Mouse (Mus musculus): ENCODE results near the gene Map3k13. TPM values are rescaled to one million over a fixed set of nuclear protein-coding genes. Genes with fewer than 3 reads are reported as not detected.
A peak's percentile ranks its signal among the peaks of the same experiment; 100 is the strongest.

The Map3k13 gene
- polyA plus RNA-seq, 1 experiment from 2014 or later, result 5.8 TPM

GRCm38 (mm10) chr16:21814861-21815668, 20.9 kb downstream of the Map3k13 start:
- H3K4me1 ChIP-seq, result no peaks in the 10 kb centered on the region
- no peaks in the 10 kb centered on the region for H3K36me3 ChIP-seq
- H3K9me3 ChIP-seq, result no peaks in the 10 kb centered on the region
- WGBS, result 71% methylated on average over 11 of the region's 11 CpGs
- no peak overlapping the region for H3K27ac ChIP-seq (replicated peaks)
- ATAC-seq (replicated peaks), result 0 out of 2 replicates have a peak, but pooled peaks have one; percentile 26
- no peaks in the 10 kb centered on the region for H3K27me3 ChIP-seq
- no peak overlapping the region for H3K9ac ChIP-seq (replicated peaks)
- H3K4me3 ChIP-seq, result no peak overlapping the region
- H3K4me2 ChIP-seq (replicated peaks), result no peak overlapping the region

- Histone ChIP-seq H3K27me3 (no peaks in the 10 kb centered on the region), H3K4me3 (no peak overlapping the region), H3K9me3 (no peaks in the 10 kb centered on the region), H3K9ac (replicated peaks) (no peak overlapping the region), H3K36me3 (no peaks in the 10 kb centered on the region), H3K4me2 (replicated peaks) (no peak overlapping the region), H3K27ac (replicated peaks) (no peak overlapping the region), H3K4me1 (no peaks in the 10 kb centered on the region)
- 48% methylated on average over 7 of the region's 7 CpGs for WGBS
- ATAC-seq (replicated peaks), result peak; percentile 19; the same call in 1 of the 2 replicates
Measured at GRCm38 (mm10) chr16:21815669-21816010, 21.5 kb downstream of the Map3k13 start.

- H3K4me1 ChIP-seq, result no peaks in the 10 kb centered on the region
- no peak overlapping the region for H3K27ac ChIP-seq (replicated peaks)
- H3K9ac ChIP-seq (replicated peaks), result no peak overlapping the region
- no peak overlapping the region for H3K4me2 ChIP-seq (replicated peaks)
- ATAC-seq (replicated peaks), result no peak
- WGBS, result 45% methylated on average over 9 of the region's 9 CpGs
- no peaks in the 10 kb centered on the region for H3K9me3 ChIP-seq
- no peak overlapping the region for H3K4me3 ChIP-seq
- H3K27me3 ChIP-seq, result no peaks in the 10 kb centered on the region
- no peaks in the 10 kb centered on the region for H3K36me3 ChIP-seq
Measured at GRCm38 (mm10) chr16:21818132-21818531, 24.0 kb downstream of the Map3k13 start.

- WGBS, result 65% methylated on average over 8 of the region's 8 CpGs
- Histone ChIP-seq H3K27me3 (no peaks in the 10 kb centered on the region), H3K4me2 (replicated peaks) (no peak overlapping the region), H3K36me3 (no peaks in the 10 kb centered on the region), H3K4me1 (no peaks in the 10 kb centered on the region), H3K9me3 (no peaks in the 10 kb centered on the region), H3K9ac (replicated peaks) (no peak overlapping the region), H3K4me3 (no peak overlapping the region), H3K27ac (replicated peaks) (no peak overlapping the region)
- ATAC-seq (replicated peaks), result no peak
Measured at GRCm38 (mm10) chr16:21818629-21819028, 24.5 kb downstream of the Map3k13 start.

- ATAC-seq (replicated peaks), result no peak
- no peaks in the 10 kb centered on the region for H3K27me3 ChIP-seq
- no peaks in the 10 kb centered on the region for H3K36me3 ChIP-seq
- no peak overlapping the region for H3K27ac ChIP-seq (replicated peaks)
- no peak overlapping the region for H3K9ac ChIP-seq (replicated peaks)
- H3K4me2 ChIP-seq (replicated peaks), result no peak overlapping the region
- WGBS, result 80% methylated on average over 9 of the region's 9 CpGs
- no peaks in the 10 kb centered on the region for H3K9me3 ChIP-seq
- H3K4me3 ChIP-seq, result no peak overlapping the region
- no peaks in the 10 kb centered on the region for H3K4me1 ChIP-seq
Measured at GRCm38 (mm10) chr16:21825612-21826031, 31.5 kb downstream of the Map3k13 start.

GRCm38 (mm10) chr16:21827153-21827552, 33.0 kb downstream of the Map3k13 start:
- WGBS, result 77% methylated on average over 4 of the region's 4 CpGs
- ATAC-seq (replicated peaks), result no peak
- Histone ChIP-seq H3K4me3 (no peak overlapping the region), H3K9me3 (no peaks in the 10 kb centered on the region), H3K36me3 (no peaks in the 10 kb centered on the region), H3K4me2 (replicated peaks) (no peak overlapping the region), H3K9ac (replicated peaks) (no peak overlapping the region), H3K4me1 (no peaks in the 10 kb centered on the region), H3K27ac (replicated peaks) (no peak overlapping the region), H3K27me3 (no peaks in the 10 kb centered on the region)

- no peaks in the 10 kb centered on the region for H3K9me3 ChIP-seq
- no peak overlapping the region for H3K4me2 ChIP-seq (replicated peaks)
- WGBS, result 84% methylated on average over 4 of the region's 4 CpGs
- H3K27ac ChIP-seq (replicated peaks), result no peak overlapping the region
- no peaks in the 10 kb centered on the region for H3K27me3 ChIP-seq
- no peak for ATAC-seq (replicated peaks)
- H3K36me3 ChIP-seq, result no peaks in the 10 kb centered on the region
- H3K4me1 ChIP-seq, result no peaks in the 10 kb centered on the region
- no peak overlapping the region for H3K9ac ChIP-seq (replicated peaks)
- H3K4me3 ChIP-seq, result no peak overlapping the region
Measured at GRCm38 (mm10) chr16:21827581-21827980, 33.4 kb downstream of the Map3k13 start.

- H3K27me3 ChIP-seq, result no peaks in the 10 kb centered on the region
- 41% methylated on average over 5 of the region's 5 CpGs for WGBS
Measured at GRCm38 (mm10) chr16:21829711-21830110, 35.6 kb downstream of the Map3k13 start.

GRCm38 (mm10) chr16:21830784-21831183, 36.6 kb downstream of the Map3k13 start:
- Histone ChIP-seq H3K36me3 (no peaks in the 10 kb centered on the region), H3K4me1 (no peaks in the 10 kb centered on the region), H3K9ac (replicated peaks) (no peak overlapping the region), H3K4me2 (replicated peaks) (no peak overlapping the region), H3K27me3 (no peaks in the 10 kb centered on the region), H3K9me3 (no peaks in the 10 kb centered on the region), H3K4me3 (no peak overlapping the region), H3K27ac (replicated peaks) (no peak overlapping the region)
- ATAC-seq (replicated peaks), result no peak
- WGBS, result 75% methylated on average over 6 of the region's 6 CpGs

More at GRCm38 (mm10) chr16:21829711-21830110, 35.6 kb downstream of the Map3k13 start:
- Histone ChIP-seq H3K4me3 (no peak overlapping the region), H3K4me1 (no peaks in the 10 kb centered on the region), H3K36me3 (no peaks in the 10 kb centered on the region), H3K27ac (replicated peaks) (no peak overlapping the region), H3K4me2 (replicated peaks) (no peak overlapping the region), H3K9ac (replicated peaks) (no peak overlapping the region), H3K9me3 (no peaks in the 10 kb centered on the region)
- ATAC-seq (replicated peaks), result no peak

- no peak overlapping the region for H3K4me2 ChIP-seq (replicated peaks)
- 88% methylated on average over 5 of the region's 5 CpGs for WGBS
- ATAC-seq (replicated peaks), result no peak
Measured at GRCm38 (mm10) chr16:21831764-21832163, 37.6 kb downstream of the Map3k13 start.

GRCm38 (mm10) chr16:21833469-21833868, 39.3 kb downstream of the Map3k13 start:
- Histone ChIP-seq H3K9me3 (no peaks in the 10 kb centered on the region), H3K27me3 (no peaks in the 10 kb centered on the region), H3K27ac (replicated peaks) (no peak overlapping the region), H3K4me3 (no peak overlapping the region), H3K36me3 (no peaks in the 10 kb centered on the region), H3K4me2 (replicated peaks) (no peak overlapping the region), H3K9ac (replicated peaks) (no peak overlapping the region), H3K4me1 (no peaks in the 10 kb centered on the region)
- ATAC-seq (replicated peaks), result no peak
- WGBS, result 59% methylated on average over 1 of the region's 1 CpGs

More at GRCm38 (mm10) chr16:21831764-21832163, 37.6 kb downstream of the Map3k13 start:
- Histone ChIP-seq H3K4me1 (no peaks in the 10 kb centered on the region), H3K27me3 (no peaks in the 10 kb centered on the region), H3K4me3 (no peak overlapping the region), H3K9ac (replicated peaks) (no peak overlapping the region), H3K9me3 (no peaks in the 10 kb centered on the region), H3K27ac (replicated peaks) (no peak overlapping the region), H3K36me3 (no peaks in the 10 kb centered on the region)

GRCm38 (mm10) chr16:21833970-21834369, 39.8 kb downstream of the Map3k13 start:
- Histone ChIP-seq H3K27me3 (no peaks in the 10 kb centered on the region), H3K9ac (replicated peaks) (no peak overlapping the region), H3K4me3 (no peak overlapping the region), H3K36me3 (no peaks in the 10 kb centered on the region), H3K9me3 (no peaks in the 10 kb centered on the region), H3K4me2 (replicated peaks) (no peak overlapping the region), H3K4me1 (no peaks in the 10 kb centered on the region), H3K27ac (replicated peaks) (no peak overlapping the region)
- WGBS, result 70% methylated on average over 10 of the region's 10 CpGs
- ATAC-seq (replicated peaks), result no peak

Data from forebrain, embryonic 15.5 days (tissue).